Mouse (Mus musculus): ENCODE results near the gene 1700028J19Rik. TPM values are rescaled to one million over a fixed set of nuclear protein-coding genes. Genes with fewer than 3 reads are reported as not detected.

1700028J19Rik gene
- 0.79 and 0.93 TPM in 2 replicates for polyA plus RNA-seq (2015; fragmentation: Nextera tagmentation; extraction: Ambion mirVana)

- peak; percentile 74 for ATAC-seq (ENCODE audit: extremely low read depth, insufficient number of reproducible peaks, low FRiP score, low TSS enrichment)
- H3K4me2 ChIP-seq: peak within 1 kb of the TSS; percentile 94
Observed at GRCm38 (mm10) chr7:44246055-44246983, at the start of gene 1700028J19Rik, which contains the start of gene 2410002F23Rik. Gene 1700028J19Rik, minus strand, starts transcription at chr7:44246695. Gene 2410002F23Rik, plus strand, starts transcription at chr7:44246722.

GRCm38 (mm10) chr7:44291418-44291817 lies 44.9 kb upstream of the 1700028J19Rik start:
- H3K36me3 ChIP-seq: no peaks in the 10 kb centered on the region
- H3K4me3 ChIP-seq: no peak overlapping the region
- peaks cover 14% of the 10 kb centered on the region for H3K9me3 ChIP-seq
- H3K4me2 ChIP-seq: no peak overlapping the region
- ATAC-seq (ENCODE audit: extremely low read depth, insufficient number of reproducible peaks, low FRiP score, low TSS enrichment): no peak
- H3K4me1 ChIP-seq: no peaks in the 10 kb centered on the region
- H3K9ac ChIP-seq: no peak overlapping the region
- peaks cover 19% of the 10 kb centered on the region for H3K27me3 ChIP-seq (replicated peaks)
- H3K27ac ChIP-seq (replicated peaks): no peak overlapping the region
- WGBS: 51% methylated on average over 4 of the region's 4 CpGs

More at GRCm38 (mm10) chr7:44246055-44246983, at the start of gene 1700028J19Rik, which contains the start of gene 2410002F23Rik:
- Histone ChIP-seq H3K27me3 (replicated peaks) (no peaks in the 10 kb centered on the region), H3K4me3 (peak within 1 kb of the TSS; percentile 95), H3K4me1 (peaks cover 24% of the 10 kb centered on the region), H3K9ac (peak within 1 kb of the TSS; percentile 96), H3K27ac (replicated peaks) (peak within 1 kb of the TSS; percentile 91), H3K36me3 (peaks cover 37% of the 10 kb centered on the region), H3K9me3 (no peaks in the 10 kb centered on the region)
- WGBS: under 1% methylated on average over 62 of the region's 62 CpGs

GRCm38 (mm10) chr7:44290986-44291385 lies 44.5 kb upstream of the 1700028J19Rik start:
- H3K9me3 ChIP-seq: peaks cover 14% of the 10 kb centered on the region
- no peak overlapping the region for H3K9ac ChIP-seq
- H3K4me1 ChIP-seq: no peaks in the 10 kb centered on the region
- H3K4me2 ChIP-seq: no peak overlapping the region
- H3K36me3 ChIP-seq: no peaks in the 10 kb centered on the region
- peaks cover 19% of the 10 kb centered on the region for H3K27me3 ChIP-seq (replicated peaks)
- H3K27ac ChIP-seq (replicated peaks): no peak overlapping the region
- ATAC-seq (ENCODE audit: extremely low read depth, insufficient number of reproducible peaks, low FRiP score, low TSS enrichment): no peak
- no peak overlapping the region for H3K4me3 ChIP-seq
- 73% methylated on average over 4 of the region's 4 CpGs for WGBS

- no peak for ATAC-seq (ENCODE audit: extremely low read depth, insufficient number of reproducible peaks, low FRiP score, low TSS enrichment)
- H3K27ac ChIP-seq (replicated peaks): no peak overlapping the region
- H3K4me2 ChIP-seq: no peak overlapping the region
- WGBS: 61% methylated on average over 7 of the region's 7 CpGs
- H3K27me3 ChIP-seq (replicated peaks): peaks cover 19% of the 10 kb centered on the region
- H3K9ac ChIP-seq: no peak overlapping the region
- H3K36me3 ChIP-seq: no peaks in the 10 kb centered on the region
- H3K9me3 ChIP-seq: peaks cover 14% of the 10 kb centered on the region
- no peak overlapping the region for H3K4me3 ChIP-seq
- H3K4me1 ChIP-seq: no peaks in the 10 kb centered on the region
Observed at GRCm38 (mm10) chr7:44287760-44288159, 41.3 kb upstream of the 1700028J19Rik start.

GRCm38 (mm10) chr7:44281586-44281985 lies 35.1 kb upstream of the 1700028J19Rik start:
- ATAC-seq (ENCODE audit: extremely low read depth, insufficient number of reproducible peaks, low FRiP score, low TSS enrichment): no peak
- Histone ChIP-seq H3K27me3 (replicated peaks) (peaks cover 27% of the 10 kb centered on the region), H3K9ac (no peak overlapping the region), H3K4me2 (no peak overlapping the region), H3K36me3 (no peaks in the 10 kb centered on the region), H3K27ac (replicated peaks) (no peak overlapping the region), H3K9me3 (peaks cover 2% of the 10 kb centered on the region; the same call in 1 of the 2 replicates), H3K4me3 (no peak overlapping the region), H3K4me1 (no peaks in the 10 kb centered on the region)
- WGBS: 62% methylated on average over 7 of the region's 7 CpGs

GRCm38 (mm10) chr7:44280959-44281358 lies 34.5 kb upstream of the 1700028J19Rik start:
- WGBS: 39% methylated on average over 1 of the region's 1 CpGs
- Histone ChIP-seq H3K27ac (replicated peaks) (no peak overlapping the region), H3K36me3 (no peaks in the 10 kb centered on the region), H3K4me3 (no peak overlapping the region), H3K4me1 (no peaks in the 10 kb centered on the region), H3K27me3 (replicated peaks) (peaks cover 30% of the 10 kb centered on the region), H3K9me3 (no peaks in the 10 kb centered on the region), H3K9ac (no peak overlapping the region), H3K4me2 (no peak overlapping the region)
- no peak for ATAC-seq (ENCODE audit: extremely low read depth, insufficient number of reproducible peaks, low FRiP score, low TSS enrichment)

- no peaks in the 10 kb centered on the region for H3K4me1 ChIP-seq
- H3K4me3 ChIP-seq: no peak overlapping the region
- H3K27me3 ChIP-seq (replicated peaks): peaks cover 55% of the 10 kb centered on the region
- H3K9me3 ChIP-seq: no peaks in the 10 kb centered on the region
- H3K4me2 ChIP-seq: no peak overlapping the region
- H3K9ac ChIP-seq: no peak overlapping the region
- no peak overlapping the region for H3K27ac ChIP-seq (replicated peaks)
- H3K36me3 ChIP-seq: no peaks in the 10 kb centered on the region
- no peak for ATAC-seq (ENCODE audit: extremely low read depth, insufficient number of reproducible peaks, low FRiP score, low TSS enrichment)
- 42% methylated on average over 2 of the region's 2 CpGs for WGBS
Observed at GRCm38 (mm10) chr7:44277250-44277622, 30.7 kb upstream of the 1700028J19Rik start.

GRCm38 (mm10) chr7:44276461-44277249 lies 30.2 kb upstream of the 1700028J19Rik start:
- ATAC-seq (ENCODE audit: extremely low read depth, insufficient number of reproducible peaks, low FRiP score, low TSS enrichment): no peak
- H3K4me2 ChIP-seq: no peak overlapping the region
- H3K4me3 ChIP-seq: no peak overlapping the region
- H3K27me3 ChIP-seq (replicated peaks): peaks cover 53% of the 10 kb centered on the region
- H3K9ac ChIP-seq: no peak overlapping the region
- no peaks in the 10 kb centered on the region for H3K36me3 ChIP-seq
- H3K27ac ChIP-seq (replicated peaks): no peak overlapping the region
- no peaks in the 10 kb centered on the region for H3K4me1 ChIP-seq
- 65% methylated on average over 9 of the region's 10 CpGs for WGBS
- H3K9me3 ChIP-seq: no peaks in the 10 kb centered on the region

GRCm38 (mm10) chr7:44275546-44275945 lies 29.1 kb upstream of the 1700028J19Rik start:
- Histone ChIP-seq H3K36me3 (no peaks in the 10 kb centered on the region), H3K4me2 (no peak overlapping the region), H3K4me3 (no peak overlapping the region), H3K4me1 (no peaks in the 10 kb centered on the region), H3K27ac (replicated peaks) (no peak overlapping the region), H3K9ac (no peak overlapping the region), H3K27me3 (replicated peaks) (peaks cover 51% of the 10 kb centered on the region), H3K9me3 (no peaks in the 10 kb centered on the region)
- 60% methylated on average over 3 of the region's 3 CpGs for WGBS
- no peak for ATAC-seq (ENCODE audit: extremely low read depth, insufficient number of reproducible peaks, low FRiP score, low TSS enrichment)

- no peaks in the 10 kb centered on the region for H3K9me3 ChIP-seq
- no peaks in the 10 kb centered on the region for H3K36me3 ChIP-seq
- no peak overlapping the region for H3K27ac ChIP-seq (replicated peaks)
- H3K4me1 ChIP-seq: no peaks in the 10 kb centered on the region
- H3K4me2 ChIP-seq: no peak overlapping the region
- H3K27me3 ChIP-seq (replicated peaks): peaks cover 47% of the 10 kb centered on the region
- H3K4me3 ChIP-seq: no peak overlapping the region
- no peak overlapping the region for H3K9ac ChIP-seq
- no peak for ATAC-seq (ENCODE audit: extremely low read depth, insufficient number of reproducible peaks, low FRiP score, low TSS enrichment)
- 23% methylated on average over 11 of the region's 11 CpGs for WGBS
Observed at GRCm38 (mm10) chr7:44274096-44274495, 27.6 kb upstream of the 1700028J19Rik start.

- Histone ChIP-seq H3K9ac (no peak overlapping the region), H3K4me2 (no peak overlapping the region), H3K27ac (replicated peaks) (no peak overlapping the region), H3K4me3 (no peak overlapping the region), H3K9me3 (no peaks in the 10 kb centered on the region), H3K36me3 (no peaks in the 10 kb centered on the region), H3K27me3 (replicated peaks) (peaks cover 51% of the 10 kb centered on the region), H3K4me1 (no peaks in the 10 kb centered on the region)
- no peak for ATAC-seq (ENCODE audit: extremely low read depth, insufficient number of reproducible peaks, low FRiP score, low TSS enrichment)
- 68% methylated on average over 7 of the region's 7 CpGs for WGBS
Observed at GRCm38 (mm10) chr7:44273446-44273845, 27.0 kb upstream of the 1700028J19Rik start.

Measured in heart, embryonic 13.5 days (tissue).